Mouse (Mus musculus): ENCODE measurements around the gene Gramd2.
"Not testable (repeated sequence)": the region's sequence is repeated elsewhere in the genome, so short reads cannot be mapped to it uniquely, and the experiment has no call there.

The Gramd2 gene

GRCm38 (mm10) chr9:59766966-59767461, 87.1 kb downstream of the Gramd2 start:
- DNase-seq (ENCODE audit: extremely low spot score, low read depth, low spot score) = not testable (repeated sequence)

Data from hindlimb bud, embryonic 11.5 days (tissue).